Mouse (Mus musculus) cortical plate, adult 2 months (tissue): Measurements from ENCODE around the gene Bud23. TPM values are rescaled to one million over a fixed set of nuclear protein-coding genes. Genes with fewer than 3 reads are reported as not detected.
"Not testable (repeated sequence)": the region's sequence is repeated elsewhere in the genome, so short reads cannot be mapped to it uniquely, and the experiment has no call there.

Source experiments
- H3K27ac ChIP-seq: fragments of 200-500 bp; 2 replicates; pipeline ENCODE4 v1.5.1; 2012; ENCODE audit warnings: low read length, control low read depth, inconsistent platforms; ENCODE audit not compliant: insufficient read depth
- H3K4me1 ChIP-seq: fragments of 200-500 bp; 2 replicates; pipeline ENCODE4 v1.6.1; 2011; ENCODE audit warnings: low read length; ENCODE audit not compliant: control insufficient read depth, insufficient read depth
- H3K4me3 ChIP-seq: fragments of 200-500 bp; 2 replicates; pipeline ENCODE4 v1.5.1; 2011; ENCODE audit warnings: mild to moderate bottlenecking, low read length, control low read depth; ENCODE audit not compliant: insufficient read depth
- CTCF ChIP-seq: fragments of 200-500 bp; IDR thresholded peaks from 2 replicates; pipeline ENCODE4 v1.5.1; 2011; ENCODE audit warnings: mild to moderate bottlenecking, control low read depth, low read length; ENCODE audit not compliant: insufficient read depth; ENCODE audit errors: extremely low read depth
- POLR2A ChIP-seq: fragments of 200-500 bp; IDR thresholded peaks from 2 replicates; pipeline ENCODE4 v1.6.1; 2011; ENCODE audit warnings: mild to moderate bottlenecking, low read length, control low read depth; ENCODE audit not compliant: insufficient read depth; ENCODE audit errors: extremely low read depth
- polyA plus RNA-seq: library from polyadenylated mRNA; depleted of rRNA; stranded (reverse); fragments of >200 nt; gene quantifications from 2 replicates; pipeline ENCODE4 v1.2.3, GENCODE M21; 2012; rRNA removed

Bud23 gene
- 66.6 and 82.3 TPM in 2 replicates for polyA plus RNA-seq

DNA sequence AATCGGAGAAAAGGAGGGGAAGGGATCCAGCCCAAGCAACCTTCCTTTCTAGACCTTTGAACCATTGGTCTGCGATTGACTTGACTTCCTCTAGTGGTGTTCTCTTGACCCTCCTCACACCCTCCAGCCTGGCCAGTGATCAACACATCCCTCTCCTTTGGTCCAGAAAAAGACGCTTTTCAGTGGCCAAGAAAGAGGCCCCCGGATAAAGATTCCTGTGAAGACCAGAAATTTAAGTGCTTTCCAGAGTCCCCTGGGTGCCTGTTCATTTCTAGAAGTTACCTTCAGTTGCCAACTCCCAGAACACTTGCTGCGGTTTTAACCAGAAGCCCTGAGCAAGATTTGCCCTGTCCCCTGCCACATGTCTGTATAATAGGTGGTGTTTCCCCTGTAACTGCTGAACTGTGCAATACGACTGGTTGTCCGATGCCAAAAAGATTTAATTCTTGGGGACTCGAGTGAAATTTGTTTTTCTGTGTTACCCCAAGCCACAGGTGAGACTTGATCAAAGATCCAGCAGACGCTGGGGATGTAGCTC, at the start of gene Bud23:
Bud23 (minus strand) TSS at position 51 of the 538 bp plus-strand sequence.
- Histone ChIP-seq H3K27ac (peak within 1 kb of the TSS; percentile 81), H3K4me3 (peak within 1 kb of the TSS; percentile 97)
- H3K4me1 ChIP-seq: not testable (repeated sequence)

DNA sequence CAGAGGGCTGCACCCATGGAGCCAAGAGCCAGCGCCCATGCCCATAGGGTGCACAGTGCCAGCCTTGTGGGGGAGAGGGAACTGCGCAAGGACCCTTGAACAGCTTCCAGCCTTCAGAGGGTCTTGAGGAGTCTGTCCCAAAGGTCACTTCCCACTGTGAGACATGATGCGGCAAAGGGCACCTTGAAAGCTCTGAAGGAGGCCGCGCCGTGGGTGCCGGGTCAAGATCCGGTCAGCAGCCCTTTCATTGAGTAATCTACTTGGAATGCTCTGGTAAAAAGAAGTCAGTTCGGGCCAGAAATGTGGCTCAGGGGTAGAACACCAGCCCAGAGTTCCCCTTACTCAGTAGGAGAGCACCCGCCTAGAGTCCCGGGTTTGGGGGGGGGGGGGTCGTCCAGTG, 49.0 kb upstream of the Bud23 start:
- H3K27ac ChIP-seq: no peak overlapping the region
- TF ChIP-seq POLR2A (no peak), CTCF (no peak)
- no peaks in the 10 kb centered on the region for H3K4me1 ChIP-seq
- H3K4me3 ChIP-seq: no peak overlapping the region

DNA sequence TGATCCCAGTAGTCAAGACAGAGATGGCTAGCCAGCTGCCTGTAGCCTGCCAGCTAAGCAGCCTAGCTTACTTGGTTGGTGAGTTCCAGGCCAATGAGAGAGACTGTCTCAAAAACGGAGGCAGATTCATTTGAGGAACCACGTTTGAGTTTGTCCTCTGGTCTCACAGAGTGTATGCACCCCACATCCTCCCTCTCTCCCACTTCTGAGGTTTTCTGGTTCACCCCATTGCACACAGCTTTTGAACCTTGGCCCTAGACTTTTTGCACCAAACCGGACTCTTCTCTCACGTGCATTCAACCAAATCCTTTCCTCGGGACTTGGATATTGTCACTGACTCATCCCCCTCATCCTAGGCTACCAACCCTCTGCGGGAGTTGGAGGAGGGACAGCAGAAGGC, 45.2 kb upstream of the Bud23 start:
- Histone ChIP-seq H3K4me1 (no peaks in the 10 kb centered on the region; the same call in 1 of the 2 replicates), H3K27ac (no peak overlapping the region), H3K4me3 (no peak overlapping the region)
- TF ChIP-seq POLR2A: no peak
- no peak for TF ChIP-seq CTCF

- H3K4me1 ChIP-seq: no peaks in the 10 kb centered on the region; the same call in 1 of the 2 replicates
- TF ChIP-seq POLR2A (no peak), CTCF (no peak)
- no peak overlapping the region for H3K4me3 ChIP-seq
- H3K27ac ChIP-seq: no peak overlapping the region
These were observed 44.7 kb upstream of the Bud23 start for GRCm38 (mm10) chr5:135109426-135109825.

GRCm38 (mm10) chr5:135109017-135109416, 44.3 kb upstream of the Bud23 start:
- Histone ChIP-seq H3K4me1 (no peaks in the 10 kb centered on the region; the same call in 1 of the 2 replicates), H3K27ac (no peak overlapping the region), H3K4me3 (no peak overlapping the region)
- TF ChIP-seq CTCF: no peak
- TF ChIP-seq POLR2A: no peak

GRCm38 (mm10) chr5:135107521-135108501, 43.1 kb upstream of the Bud23 start:
- H3K4me3 ChIP-seq: no peak overlapping the region; the same call in 1 of the 2 replicates
- H3K4me1 ChIP-seq: no peaks in the 10 kb centered on the region; the same call in 1 of the 2 replicates
- H3K27ac ChIP-seq: no peak overlapping the region
- TF ChIP-seq POLR2A: no peak
- peak; percentile 43; the same call in 1 of the 2 replicates for TF ChIP-seq CTCF

DNA sequence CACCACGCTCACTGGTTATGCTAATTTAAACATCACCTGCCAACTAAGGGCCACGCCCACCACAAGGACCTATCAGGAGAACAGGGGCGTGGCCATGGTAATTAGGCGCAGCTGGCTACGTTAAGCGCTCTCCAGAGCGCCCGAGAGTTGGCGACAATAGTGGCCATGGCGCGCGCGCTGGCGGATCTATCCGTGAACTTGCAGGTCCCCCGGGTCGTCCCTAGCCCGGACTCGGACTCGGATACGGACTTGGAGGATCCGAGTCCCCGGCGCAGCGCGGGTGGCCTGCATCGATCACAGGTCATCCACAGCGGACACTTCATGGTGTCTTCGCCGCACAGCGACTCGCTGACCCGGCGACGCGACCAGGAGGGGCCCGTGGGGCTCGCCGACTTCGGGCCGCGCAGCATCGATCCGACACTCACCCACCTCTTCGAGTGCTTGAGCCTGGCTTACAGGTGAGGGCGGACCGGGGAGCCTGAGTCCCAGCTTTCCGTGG, 42.0 kb upstream of the Bud23 start:
- TF ChIP-seq POLR2A: no peak; the same call in 1 of the 2 replicates
- no peak for TF ChIP-seq CTCF
- Histone ChIP-seq H3K27ac (no peak overlapping the region), H3K4me1 (no peaks in the 10 kb centered on the region; the same call in 1 of the 2 replicates), H3K4me3 (peak overlapping the region; percentile 12; the same call in 1 of the 2 replicates)

- Histone ChIP-seq H3K4me3 (no peak overlapping the region), H3K4me1 (no peaks in the 10 kb centered on the region; the same call in 1 of the 2 replicates), H3K27ac (no peak overlapping the region)
- TF ChIP-seq CTCF (peak; percentile 34), POLR2A (no peak)
These were observed 39.4 kb upstream of the Bud23 start for GRCm38 (mm10) chr5:135103999-135104660.

GRCm38 (mm10) chr5:135100981-135101380, 36.2 kb upstream of the Bud23 start:
- no peak for TF ChIP-seq CTCF
- no peak for TF ChIP-seq POLR2A
- Histone ChIP-seq H3K27ac (no peak overlapping the region), H3K4me1 (no peaks in the 10 kb centered on the region), H3K4me3 (no peak overlapping the region)

- Histone ChIP-seq H3K27ac (no peak within 1 kb of the TSS), H3K4me3 (no peak within 1 kb of the TSS), H3K4me1 (no peaks in the 10 kb centered on the region)
- TF ChIP-seq CTCF (no peak), POLR2A (no peak)
These were observed 24.9 kb upstream of the Bud23 start, which contains the start of gene Mlxipl for GRCm38 (mm10) chr5:135089653-135090052. Gene Mlxipl, plus strand, starts transcription at chr5:135089890.
